Mouse (Mus musculus): ENCODE measurements around the gene Plcg2. TPM values are rescaled to one million over a fixed set of nuclear protein-coding genes. Genes with fewer than 3 reads are reported as not detected.

The Plcg2 gene
- polyA plus RNA-seq (2012; rRNA removed) = 7.1 and 9.9 TPM in 2 replicates

GRCm38 (mm10) chr8:117498179-117498914 lies at the start of gene Plcg2:
Plcg2 (plus strand) TSS chr8:117498291.
- no peak for DNase-seq (ENCODE audit: low read depth)

DNA sequence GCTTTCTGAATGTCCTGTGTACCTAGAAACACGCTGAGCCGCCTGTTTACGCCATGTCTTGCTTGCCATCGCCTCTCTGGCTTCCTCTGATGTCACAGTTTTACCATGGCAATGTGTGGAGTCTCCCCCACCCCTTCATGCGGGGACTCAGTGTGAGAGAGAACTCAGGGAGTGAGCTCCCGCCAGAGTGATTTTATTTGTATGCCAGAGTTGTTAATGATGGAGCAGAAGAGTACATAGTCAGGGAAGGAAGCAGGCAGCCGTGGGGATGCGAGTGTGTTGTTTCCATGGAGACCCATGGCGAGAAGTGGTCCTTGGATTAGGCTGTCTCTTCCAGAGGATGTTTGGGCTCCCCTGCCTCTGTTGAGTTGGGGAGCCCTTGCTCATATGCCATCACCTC lies 47.0 kb upstream of the Plcg2 start:
- no peak for DNase-seq (ENCODE audit: low read depth)

- DNase-seq (ENCODE audit: low read depth) = no peak
Measured at GRCm38 (mm10) chr8:117453974-117454373, 44.1 kb upstream of the Plcg2 start.

- DNase-seq (ENCODE audit: low read depth) = no peak
Measured at GRCm38 (mm10) chr8:117454516-117455116, 43.5 kb upstream of the Plcg2 start.

DNA sequence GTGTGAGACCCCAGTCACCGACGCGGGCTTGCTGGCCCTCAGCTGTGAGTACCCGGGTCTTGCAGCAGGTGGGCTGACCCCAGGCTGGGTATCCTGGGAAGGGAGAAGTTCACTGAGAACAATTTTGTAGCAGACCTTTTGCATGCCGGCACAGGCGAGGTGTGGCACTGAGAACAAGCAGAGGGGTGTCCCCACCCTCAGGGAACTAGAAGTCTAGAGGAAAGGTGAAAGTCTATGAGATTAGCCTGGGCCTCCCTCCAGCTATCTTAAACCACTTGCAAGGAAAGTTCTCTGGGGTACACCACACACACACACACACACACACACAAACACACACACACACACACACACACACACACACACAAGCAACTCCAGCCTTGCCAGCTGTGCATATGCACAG lies 42.4 kb upstream of the Plcg2 start:
- no peak for DNase-seq (ENCODE audit: low read depth)

GRCm38 (mm10) chr8:117458440-117458839 lies 39.7 kb upstream of the Plcg2 start:
- DNase-seq (ENCODE audit: low read depth) = no peak

GRCm38 (mm10) chr8:117462701-117463284 lies 35.3 kb upstream of the Plcg2 start:
- no peak for DNase-seq (ENCODE audit: low read depth)

- DNase-seq (ENCODE audit: low read depth) = no peak
Measured at GRCm38 (mm10) chr8:117464525-117464924, 33.6 kb upstream of the Plcg2 start.

DNA sequence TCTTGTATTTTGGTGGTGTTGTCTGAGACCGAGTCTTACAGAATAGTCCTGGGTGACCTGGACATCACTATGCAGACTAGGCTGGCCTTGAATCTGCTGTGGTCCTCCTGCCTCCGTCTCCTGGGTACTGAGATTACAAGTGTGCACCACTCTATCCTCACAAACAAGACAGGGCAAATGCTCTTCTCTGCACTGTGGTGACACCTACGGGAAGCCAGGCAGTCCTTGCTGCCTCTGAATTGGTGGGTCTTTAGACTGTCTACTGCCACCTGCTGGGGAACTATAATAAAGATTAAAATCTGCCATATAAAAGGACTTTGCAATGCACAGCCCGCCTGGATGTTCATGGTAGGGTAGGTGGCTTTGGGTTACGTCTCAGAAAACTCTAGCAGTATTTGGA lies 32.8 kb upstream of the Plcg2 start:
- no peak for DNase-seq (ENCODE audit: low read depth)

DNA sequence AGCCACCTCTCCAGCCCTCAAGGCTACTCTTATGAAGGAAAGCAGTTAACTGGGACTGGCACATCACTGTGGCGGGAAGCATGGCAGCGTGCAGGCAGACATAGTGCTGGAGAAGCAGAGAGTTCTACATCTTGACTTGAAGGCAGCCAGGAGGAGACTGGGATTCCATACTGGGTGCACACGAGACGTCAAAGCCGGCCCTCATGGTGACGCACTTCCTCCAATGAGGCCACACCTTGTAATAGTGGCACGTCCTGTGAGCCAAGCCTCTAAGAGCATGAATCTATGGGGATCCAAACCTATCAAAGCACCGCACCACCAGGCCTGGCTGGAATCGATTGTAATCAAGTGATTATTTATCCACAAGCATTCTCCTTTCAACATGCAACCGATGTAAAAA lies 30.6 kb upstream of the Plcg2 start:
- no peak for DNase-seq (ENCODE audit: low read depth)

- DNase-seq (ENCODE audit: low read depth) = no peak
Measured at GRCm38 (mm10) chr8:117469431-117470341, 28.4 kb upstream of the Plcg2 start.

DNA sequence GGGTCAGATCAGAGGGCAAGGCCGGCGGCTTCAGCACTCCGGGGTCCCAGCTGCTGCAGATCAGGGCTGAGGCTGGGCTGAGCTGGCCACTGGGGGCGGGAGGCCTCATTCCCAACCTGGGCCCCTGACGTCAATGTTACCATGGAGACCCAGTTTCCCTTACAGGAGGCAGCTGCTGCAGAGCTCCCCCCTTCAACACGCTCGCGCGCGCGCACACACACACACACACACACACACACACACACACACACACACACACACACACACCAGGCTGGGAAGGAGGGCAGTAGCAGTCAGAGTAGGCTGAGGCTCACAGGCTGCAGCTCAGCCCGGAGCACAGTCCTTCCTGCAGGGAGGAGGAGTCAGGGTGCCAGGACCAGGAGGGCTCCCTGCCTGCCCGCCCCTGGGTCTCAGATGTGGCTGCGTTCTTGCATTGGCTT lies 27.7 kb upstream of the Plcg2 start:
- DNase-seq (ENCODE audit: low read depth) = no peak

- DNase-seq (ENCODE audit: low read depth) = no peak
Measured at GRCm38 (mm10) chr8:117471174-117471573, 26.9 kb upstream of the Plcg2 start.

DNA sequence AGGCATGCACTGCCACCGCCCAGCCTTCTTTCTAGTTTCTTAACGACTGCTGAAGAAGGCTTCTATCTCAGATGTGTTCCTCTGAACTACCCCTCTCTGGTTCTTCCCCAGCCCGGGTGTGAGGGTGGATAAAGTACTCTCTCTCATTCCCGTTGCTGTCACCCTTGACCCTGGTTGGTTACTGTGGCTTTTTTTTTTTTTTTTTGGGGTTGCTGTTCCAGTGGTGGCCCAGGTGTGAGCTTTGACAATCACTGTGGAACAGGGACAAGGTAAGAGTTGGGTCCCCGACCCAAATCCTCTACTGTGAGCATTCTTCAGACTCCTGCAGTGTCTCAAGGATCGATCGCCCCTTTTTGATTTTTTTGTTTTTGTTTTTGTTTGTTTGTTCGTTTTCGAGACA lies 26.4 kb upstream of the Plcg2 start:
- DNase-seq (ENCODE audit: low read depth) = no peak

GRCm38 (mm10) chr8:117472332-117472731 lies 25.8 kb upstream of the Plcg2 start:
- no peak for DNase-seq (ENCODE audit: low read depth)

DNA sequence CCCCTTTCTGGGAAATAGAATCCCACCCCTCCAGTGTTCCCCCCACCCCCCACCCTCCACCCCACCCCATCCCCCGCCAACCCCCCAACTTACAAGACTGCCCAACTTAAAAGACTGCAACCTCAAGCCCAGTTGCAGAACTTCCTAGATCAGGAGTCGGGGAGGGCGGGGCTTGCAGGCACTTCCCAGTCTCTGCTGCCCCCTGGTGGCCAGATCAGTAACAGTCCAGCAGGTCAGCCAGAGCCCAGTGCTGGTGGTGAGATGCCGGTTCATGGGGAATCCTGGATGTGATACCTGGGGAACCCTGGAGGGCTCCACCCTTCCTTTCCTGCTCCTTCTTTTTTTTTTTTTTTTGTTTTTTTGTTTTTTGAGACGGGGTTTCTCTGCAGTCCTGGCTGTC lies 23.1 kb upstream of the Plcg2 start:
- no peak for DNase-seq (ENCODE audit: low read depth)

DNA sequence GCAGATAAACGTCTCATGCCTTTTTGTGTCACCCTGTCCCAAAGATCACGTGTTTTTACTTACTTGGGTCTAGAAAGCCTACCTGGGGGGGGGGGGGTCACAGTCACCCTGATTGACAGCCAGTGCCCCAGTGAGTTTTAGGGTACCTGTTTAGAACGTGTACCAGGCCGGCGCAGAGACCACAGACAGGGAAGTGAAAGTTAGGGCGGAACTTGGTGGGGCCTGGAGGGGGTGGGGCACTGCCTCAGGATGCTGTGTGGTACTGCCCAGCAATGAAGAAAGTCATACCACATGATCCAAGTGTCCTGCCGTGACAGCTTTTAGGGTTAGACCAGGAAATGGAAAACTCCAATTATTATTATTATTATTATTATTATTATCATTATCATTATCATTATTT lies 22.3 kb upstream of the Plcg2 start:
- DNase-seq (ENCODE audit: low read depth) = no peak

DNA sequence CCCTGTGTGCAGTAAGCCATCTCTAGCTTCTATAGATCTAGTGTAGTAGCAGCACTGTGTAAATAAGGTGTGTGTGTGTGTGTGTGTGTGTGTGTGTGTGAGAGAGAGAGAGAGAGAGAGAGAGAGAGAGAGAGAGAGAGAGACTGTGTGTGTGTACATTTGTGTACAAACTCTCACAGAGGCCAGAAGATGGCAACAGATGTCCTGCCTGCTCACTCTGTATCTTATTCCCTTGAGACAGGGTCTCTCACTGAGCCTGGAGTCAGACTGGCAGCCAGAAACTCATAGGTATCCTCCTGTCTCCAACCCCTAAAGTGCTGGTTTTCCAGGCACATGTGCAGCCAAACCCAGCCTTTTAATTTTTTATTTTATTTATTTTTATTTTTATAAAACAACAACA lies 20.0 kb upstream of the Plcg2 start:
- no peak for DNase-seq (ENCODE audit: low read depth)

GRCm38 (mm10) chr8:117479996-117480395 lies 18.1 kb upstream of the Plcg2 start:
- DNase-seq (ENCODE audit: low read depth) = no peak

DNA sequence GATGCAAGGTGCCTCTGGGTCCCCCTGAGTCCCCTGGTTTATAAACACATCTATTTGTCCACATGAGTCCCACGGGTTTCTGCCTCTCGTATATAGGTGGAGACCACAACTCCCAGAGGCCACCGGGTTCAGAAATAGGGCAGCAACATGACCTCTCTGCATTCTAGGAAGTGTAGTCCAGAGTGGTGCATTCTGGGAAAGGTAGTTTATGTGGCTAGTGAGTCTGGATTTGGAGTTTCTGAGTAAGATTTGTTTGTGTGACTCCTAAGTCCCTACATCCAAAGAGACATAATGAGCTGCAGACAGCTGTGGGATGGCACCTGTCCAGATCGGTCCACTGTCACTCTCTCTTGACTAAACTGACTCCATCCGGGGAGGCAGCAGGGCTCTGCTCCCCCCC lies 17.6 kb upstream of the Plcg2 start:
- no peak for DNase-seq (ENCODE audit: low read depth)

DNA sequence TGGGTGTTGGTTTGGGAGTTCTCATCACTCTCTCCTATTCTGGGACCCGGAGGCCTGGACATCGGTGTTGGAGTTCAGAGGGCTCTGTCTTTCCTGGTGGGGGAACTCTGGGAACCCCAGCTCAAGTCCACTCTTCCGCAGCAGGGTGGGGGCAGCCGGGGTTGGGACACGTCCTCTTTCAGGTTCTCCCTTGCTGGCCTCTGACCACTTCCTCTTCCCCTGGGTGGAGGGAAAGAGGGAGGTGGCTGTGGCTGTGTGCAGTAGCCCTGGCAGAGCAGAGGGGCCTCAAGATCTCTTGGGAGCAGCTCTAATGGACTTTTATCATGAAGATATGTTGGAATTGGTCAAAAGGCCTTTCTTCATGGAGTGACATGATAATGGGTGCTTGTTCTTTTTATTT lies 16.3 kb upstream of the Plcg2 start:
- no peak for DNase-seq (ENCODE audit: low read depth)

DNA sequence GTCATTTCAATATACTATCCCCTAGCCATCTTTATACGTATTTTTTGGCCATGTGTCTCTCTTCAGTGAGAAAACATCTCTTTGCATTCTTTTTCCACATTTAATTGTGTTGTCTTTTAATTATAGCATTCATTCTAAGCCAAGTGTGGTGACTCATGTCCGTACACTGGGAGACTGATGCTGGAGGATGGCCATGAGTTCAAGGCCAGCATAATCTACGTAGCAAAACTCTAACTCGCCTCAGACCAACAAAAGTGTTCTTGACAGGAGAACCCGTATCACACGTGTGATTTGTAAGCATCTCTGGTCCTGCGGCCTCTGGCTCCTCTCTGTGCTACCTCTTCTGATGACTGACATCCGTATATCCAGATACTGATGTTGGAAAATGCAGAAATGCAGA lies 13.4 kb upstream of the Plcg2 start:
- DNase-seq (ENCODE audit: low read depth) = no peak
